ENCODE assay signal across 8 mouse cellular contexts in the genomic region with DNA sequence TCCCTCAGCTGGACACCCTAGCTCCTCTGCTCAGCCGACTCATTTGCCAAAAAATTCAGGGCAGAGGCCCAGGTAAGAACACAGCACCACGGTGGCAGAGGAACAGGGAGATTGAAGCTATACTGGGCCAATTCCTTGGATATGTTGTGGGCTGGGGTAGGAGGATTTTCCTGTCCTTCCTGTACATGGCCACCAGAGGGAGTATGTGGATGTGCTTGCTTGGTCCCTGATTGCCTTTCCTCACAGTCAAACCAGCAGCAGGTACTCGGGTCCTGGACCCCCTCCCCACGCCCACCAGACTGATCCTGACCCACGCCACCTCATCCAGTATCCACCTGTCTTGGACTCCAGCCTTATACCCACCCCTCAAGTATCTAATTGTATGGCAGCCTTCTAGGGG. TPM values are rescaled to one million over a fixed set of nuclear protein-coding genes. Genes with fewer than 3 reads are reported as not detected.
DNase-seq lines count a peak whose midpoint lies in the region; ATAC-seq and TF ChIP-seq lines count a peak whose summit lies in the region.

No protein-coding gene starts in this region.

- H3K4me3 ChIP-seq in bone marrow macrophage, adult 2 months (ENCODE audit: insufficient read depth, low read length), result no peak overlapping the region
- H3K4me3 ChIP-seq in embryonic fibroblast, embryonic 13.5 days (ENCODE audit: insufficient read depth, low read length), result no peak overlapping the region
- H3K4me3 ChIP-seq in hindbrain, embryonic 13.5 days, result no peak overlapping the region

- H3K4me1 ChIP-seq in bone marrow macrophage, adult 2 months (ENCODE audit: control insufficient read depth, insufficient read depth, low read length), result no peaks in the 10 kb centered on the region
- no peaks in the 10 kb centered on the region for H3K4me1 ChIP-seq in embryonic fibroblast, embryonic 13.5 days (ENCODE audit: control insufficient read depth, insufficient read depth, low read length)
- no peaks in the 10 kb centered on the region for H3K4me1 ChIP-seq in hindbrain, embryonic 13.5 days (replicated peaks)

- peak; percentile 62 for ATAC-seq in hindbrain, embryonic 13.5 days (ENCODE audit: low FRiP score)
- peak; percentile 63 for ATAC-seq in megakaryocyte-erythroid progenitor cell, adult 5-6 weeks (replicated peaks; ENCODE audit: low FRiP score, low TSS enrichment, poor library complexity, severe bottlenecking)

- no peaks in the 10 kb centered on the region for H3K36me3 ChIP-seq in hindbrain, embryonic 13.5 days
- no peaks in the 10 kb centered on the region for H3K36me3 ChIP-seq in splenic B cell, adult 2 months (ENCODE audit: control insufficient read depth, insufficient read depth, low read length, poor library complexity, severe bottlenecking)

- peak; percentile 58 for TF ChIP-seq CTCF in bone marrow macrophage, adult 2 months (IDR thresholded peaks at IDR 0.05; ENCODE audit: low read depth, low read length)
- peak; percentile 83; the same call in 1 of the 2 replicates for TF ChIP-seq CTCF in embryonic fibroblast, embryonic 13.5 days (IDR thresholded peaks at IDR 0.05; ENCODE audit: borderline replicate concordance, insufficient read depth, low read length)

- no peak overlapping the region for H3K4me2 ChIP-seq in hindbrain, embryonic 13.5 days

- no peak overlapping the region for H3K9ac ChIP-seq in hindbrain, embryonic 13.5 days

- H3K27ac ChIP-seq in bone marrow macrophage, adult 2 months (ENCODE audit: insufficient read depth, low read depth, low read length), result no peak overlapping the region
- H3K27ac ChIP-seq in embryonic fibroblast, embryonic 13.5 days (ENCODE audit: insufficient read depth, low read length), result no peak overlapping the region
- H3K27ac ChIP-seq in hindbrain, embryonic 13.5 days, result no peak overlapping the region

- 17% methylated on average over 5 of the region's 5 CpGs for WGBS in hindbrain, embryonic 13.5 days

- H3K9me3 ChIP-seq in hindbrain, embryonic 13.5 days, result no peaks in the 10 kb centered on the region

- no peaks in the 10 kb centered on the region for H3K27me3 ChIP-seq in hindbrain, embryonic 13.5 days
- H3K27me3 ChIP-seq in splenic B cell, adult 2 months (ENCODE audit: control insufficient read depth, insufficient read depth, low read length, poor library complexity, severe bottlenecking), result no peaks in the 10 kb centered on the region

- DNase-seq in gastrocnemius, adult 18-20 months (ENCODE audit: low spot score), result peak; percentile 40
- no peak for DNase-seq in gastrocnemius, postnatal 10 days
- DNase-seq in layer of hippocampus, adult 9-10 months (ENCODE audit: low spot score), result peak; percentile 48
- DNase-seq in splenic B cell, adult 2 months (ENCODE audit: low read depth, low spot score), result peak; percentile 53

- TF ChIP-seq POLR2A in bone marrow macrophage, adult 2 months (IDR thresholded peaks at IDR 0.05; ENCODE audit: borderline replicate concordance, low read depth, low read length), result no peak
- no peak for TF ChIP-seq POLR2A in embryonic fibroblast, embryonic 13.5 days (IDR thresholded peaks at IDR 0.05; ENCODE audit: low read depth, low read length)

RNA-seq across cellular contexts. Expression of gene Col20a1, which starts 10.1 kb away (rescaled TPM):
- total RNA-seq in gastrocnemius, adult 18-20 months (2021), result 1 to 10 TPM; 1.6 to 1.9 TPM
- total RNA-seq in gastrocnemius, postnatal 10 days (2021), result 1 to 10 TPM; 6.1 to 7.6 TPM
- 1.5 and 1.9 TPM in 2 replicates for polyA plus RNA-seq in bone marrow macrophage, adult 2 months (2012; ENCODE audit: insufficient read depth, insufficient read length, missing spikeins)
- 0.23 and 0.40 TPM in 2 replicates for polyA plus RNA-seq in embryonic fibroblast, embryonic 13.5 days (2011; ENCODE audit: insufficient read length, low read depth, missing spikeins)
- 0.61 and 0.78 TPM in 2 replicates for polyA plus RNA-seq in hindbrain, embryonic 13.5 days (2015; fragmentation: Nextera tagmentation; extraction: Ambion mirVana)
- total RNA-seq in megakaryocyte-erythroid progenitor cell, adult 5-6 weeks (2014; fragmentation: Nextera tagmentation), result 0.79 TPM in 1 of 2 replicates, not detected in the other
- total RNA-seq in megakaryocyte-erythroid progenitor cell, adult 5-6 weeks (2017), result 0.38 and 0.42 TPM in 2 replicates

RNA-seq across cellular contexts. Expression of gene Arfgap1, which starts 29.4 kb away (rescaled TPM):
- 10 to 100 TPM; 29.1 to 29.4 TPM for total RNA-seq in gastrocnemius, adult 18-20 months (2021)
- 10 to 100 TPM; 37.9 to 54.0 TPM for total RNA-seq in gastrocnemius, postnatal 10 days (2021)
- 30.5 and 35.3 TPM in 2 replicates for polyA plus RNA-seq in bone marrow macrophage, adult 2 months (2012; ENCODE audit: insufficient read depth, insufficient read length, missing spikeins)
- polyA plus RNA-seq in embryonic fibroblast, embryonic 13.5 days (2011; ENCODE audit: insufficient read length, low read depth, missing spikeins), result 88.3 and 96.5 TPM in 2 replicates
- polyA plus RNA-seq in hindbrain, embryonic 13.5 days (2015; fragmentation: Nextera tagmentation; extraction: Ambion mirVana), result 101 and 107 TPM in 2 replicates
- 35.0 and 41.9 TPM in 2 replicates for total RNA-seq in megakaryocyte-erythroid progenitor cell, adult 5-6 weeks (2014; fragmentation: Nextera tagmentation)
- 27.1 and 32.0 TPM in 2 replicates for total RNA-seq in megakaryocyte-erythroid progenitor cell, adult 5-6 weeks (2017)

RNA-seq across cellular contexts. Expression of gene Nkain4, which starts 41.9 kb away (rescaled TPM):
- under 1 TPM in 1 of 2 experiments, not detected in 1; 0.66 TPM for total RNA-seq in gastrocnemius, adult 18-20 months (2021)
- 1 to 10 TPM; 1.4 to 2.2 TPM for total RNA-seq in gastrocnemius, postnatal 10 days (2021)
- polyA plus RNA-seq in bone marrow macrophage, adult 2 months (2012; ENCODE audit: insufficient read depth, insufficient read length, missing spikeins), result not detected in 2 replicates
- polyA plus RNA-seq in embryonic fibroblast, embryonic 13.5 days (2011; ENCODE audit: insufficient read length, low read depth, missing spikeins), result 1.5 and 3.1 TPM in 2 replicates
- polyA plus RNA-seq in hindbrain, embryonic 13.5 days (2015; fragmentation: Nextera tagmentation; extraction: Ambion mirVana), result 90.9 and 106 TPM in 2 replicates
- not detected in 2 replicates for total RNA-seq in megakaryocyte-erythroid progenitor cell, adult 5-6 weeks (2014; fragmentation: Nextera tagmentation)
- total RNA-seq in megakaryocyte-erythroid progenitor cell, adult 5-6 weeks (2017), result not detected in 2 replicates

RNA-seq across cellular contexts. Expression of gene Chrna4, which starts 46.9 kb away (rescaled TPM):
- total RNA-seq in gastrocnemius, adult 18-20 months (2021), result under 1 TPM in 1 of 2 experiments, not detected in 1; 0.09 TPM
- total RNA-seq in gastrocnemius, postnatal 10 days (2021), result 1 to 10 TPM; 2.6 to 2.8 TPM
- polyA plus RNA-seq in bone marrow macrophage, adult 2 months (2012; ENCODE audit: insufficient read depth, insufficient read length, missing spikeins), result not detected in 2 replicates
- not detected in 2 replicates for polyA plus RNA-seq in embryonic fibroblast, embryonic 13.5 days (2011; ENCODE audit: insufficient read length, low read depth, missing spikeins)
- 33.6 and 37.0 TPM in 2 replicates for polyA plus RNA-seq in hindbrain, embryonic 13.5 days (2015; fragmentation: Nextera tagmentation; extraction: Ambion mirVana)
- total RNA-seq in megakaryocyte-erythroid progenitor cell, adult 5-6 weeks (2014; fragmentation: Nextera tagmentation), result not detected in 2 replicates
- total RNA-seq in megakaryocyte-erythroid progenitor cell, adult 5-6 weeks (2017), result not detected in 2 replicates
